ENCODE assay signal across 12 mouse cellular contexts in the genomic region with DNA sequence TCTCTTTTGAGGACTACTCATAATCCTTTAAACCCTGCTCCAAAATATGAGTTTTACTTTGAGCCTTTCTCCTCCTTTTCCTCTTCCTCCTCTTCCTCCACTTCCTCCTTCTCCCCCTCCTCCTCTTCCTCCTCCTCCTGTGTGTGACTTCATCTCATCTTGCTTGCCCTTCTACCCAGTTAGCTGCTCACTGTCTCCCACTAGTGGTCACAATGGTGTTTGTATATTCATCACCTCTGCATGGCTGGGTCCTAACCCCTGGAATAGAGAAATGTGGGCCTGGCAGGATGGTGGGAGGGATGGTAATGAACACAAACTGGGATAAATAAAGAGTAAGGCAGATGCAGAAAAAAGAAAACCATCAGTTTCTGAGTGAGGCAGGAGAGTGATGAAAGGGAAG.
DNase-seq lines count a peak whose midpoint lies in the region; ATAC-seq lines count a peak whose summit lies in the region.
"Had no signal": no experiment of that assay in that cellular context is flagged by ENCODE, and none has a peak within 500 bp of the region (broad histone marks: within the 10 kb centered on the region; RNA-seq: fewer than 3 reads in every experiment).

No protein-coding gene starts in this region.

- H3K9me3 ChIP-seq in kidney, embryonic 14.5 days (ENCODE audit: control insufficient read depth, low read length): no peaks in the 10 kb centered on the region
- H3K9me3 ChIP-seq: embryonic facial prominence, embryonic 15.5 days; hindbrain, embryonic 10.5 days; lung, embryonic 15.5 days had no signal

- ATAC-seq in kidney, embryonic 14.5 days (ENCODE audit: low FRiP score, low TSS enrichment): no peak

- no peaks in the 10 kb centered on the region for H3K36me3 ChIP-seq in kidney, embryonic 14.5 days (ENCODE audit: control insufficient read depth, insufficient read depth, low read length)
- H3K36me3 ChIP-seq: embryonic facial prominence, embryonic 15.5 days; hindbrain, embryonic 10.5 days; lung, embryonic 15.5 days had no signal

- H3K4me2 ChIP-seq in kidney, embryonic 14.5 days (replicated peaks; ENCODE audit: low read depth, low read length): no peak overlapping the region
- H3K4me2 ChIP-seq: embryonic facial prominence, embryonic 15.5 days; lung, embryonic 15.5 days had no signal

- no peaks in the 10 kb centered on the region for H3K27me3 ChIP-seq in kidney, embryonic 14.5 days (ENCODE audit: control insufficient read depth, insufficient read depth, low read length)
- H3K27me3 ChIP-seq: embryonic facial prominence, embryonic 15.5 days; lung, embryonic 15.5 days had no signal

- no peak overlapping the region for H3K4me3 ChIP-seq in kidney, embryonic 14.5 days (ENCODE audit: low read length)
- H3K4me3 ChIP-seq: embryonic facial prominence, embryonic 15.5 days; hindbrain, embryonic 10.5 days; lung, embryonic 15.5 days had no signal

- no peak overlapping the region for H3K9ac ChIP-seq in kidney, embryonic 14.5 days (ENCODE audit: low read depth, low read length)
- H3K9ac ChIP-seq: embryonic facial prominence, embryonic 15.5 days; lung, embryonic 15.5 days had no signal

- H3K4me1 ChIP-seq in kidney, embryonic 14.5 days (ENCODE audit: control insufficient read depth, insufficient read depth, low read length): no peaks in the 10 kb centered on the region
- H3K4me1 ChIP-seq: embryonic facial prominence, embryonic 15.5 days; hindbrain, embryonic 10.5 days; lung, embryonic 15.5 days had no signal

- peak; percentile 11 to 13 for DNase-seq in cerebellum, adult 18-20 months
- DNase-seq in cerebellum, adult 9-11 months: no peak
- peak; percentile 7 for DNase-seq in kidney, adult 9 months
- DNase-seq in 3T3-L1 (ENCODE audit: low read depth, low spot score): peak; percentile 20
- DNase-seq in c-Kit-positive CD71-negative TER-119-negative erythroid progenitor cells, embryonic 14.5 days (ENCODE audit: low read depth): peak; percentile 1
- DNase-seq in left cerebral cortex, adult 11 months (ENCODE audit: low spot score): no peak
- no peak for DNase-seq in gastrocnemius, postnatal 10 days
- DNase-seq: right cerebral cortex, adult 18-20 months had no signal

- no peak overlapping the region for H3K27ac ChIP-seq in kidney, embryonic 14.5 days (ENCODE audit: low read depth, low read length)
- H3K27ac ChIP-seq: embryonic facial prominence, embryonic 15.5 days; hindbrain, embryonic 10.5 days; lung, embryonic 15.5 days had no signal

Comparison
In these comparisons a context has a peak if more than half of its experiments do, and no peak if none do; other contexts are left out.
1. DNase-seq: peak in cerebellum, adult 18-20 months (2 of 2), kidney, adult 9 months (single experiment), 3T3-L1 (single experiment) and c-Kit-positive CD71-negative TER-119-negative erythroid progenitor cells, embryonic 14.5 days (single experiment); none in cerebellum, adult 9-11 months (single experiment), left cerebral cortex, adult 11 months (single experiment) and gastrocnemius, postnatal 10 days (single experiment).